Mouse (Mus musculus) heart, postnatal 4 days (tissue): Measurements from ENCODE around the gene Mlst8. TPM values are rescaled to one million over a fixed set of nuclear protein-coding genes. Genes with fewer than 3 reads are reported as not detected.

Experiments
- DNase-seq: peaks from one replicate; pipeline ENCODE4 v3.0.0; 2021
- total RNA-seq, 2 experiments: library from RNA; stranded (reverse); gene quantifications; 2 replicates each; pipeline ENCODE4 v1.2.3; 2021

Gene Mlst8
- total RNA-seq, result 10 to 100 TPM; 14.9 to 16.3 TPM

DNA sequence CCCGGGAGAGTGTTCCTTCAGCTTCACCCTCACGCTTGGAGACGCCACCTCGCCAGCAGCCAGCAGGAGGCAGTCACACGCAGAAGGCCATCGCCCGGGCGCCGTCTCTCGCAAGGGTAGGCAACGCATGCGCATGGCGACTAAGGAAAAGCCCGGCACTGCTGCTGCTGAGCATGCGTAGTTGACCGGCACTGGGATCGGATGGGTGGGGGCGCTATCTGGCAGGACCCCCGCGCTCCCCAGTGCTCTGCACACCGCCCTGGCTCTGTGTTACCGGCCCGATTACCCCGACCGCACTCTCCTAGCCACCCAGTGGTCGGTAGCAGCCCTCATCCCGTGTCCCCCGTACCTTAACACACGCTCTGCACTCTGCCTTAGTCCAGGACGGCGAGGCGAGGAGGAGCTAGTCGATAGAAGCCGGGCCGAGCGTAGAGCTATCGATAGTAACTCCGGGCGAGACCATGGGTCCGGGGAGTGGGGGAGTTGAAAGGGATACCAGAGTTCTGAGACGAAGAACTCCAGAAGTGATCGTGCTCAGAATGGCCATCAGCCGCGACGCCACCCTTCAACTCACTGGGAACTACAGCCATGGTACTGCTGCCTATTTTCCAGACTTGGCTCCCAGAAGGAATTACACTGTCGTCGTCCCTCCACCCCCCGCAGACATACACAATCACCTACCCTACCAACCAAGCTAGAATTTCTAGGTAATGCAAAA is at the start of gene Mlst8:
Gene Mlst8, minus strand, starts transcription at position 416 of the 718 bp plus-strand sequence.
- peak; percentile 99 for DNase-seq

DNA sequence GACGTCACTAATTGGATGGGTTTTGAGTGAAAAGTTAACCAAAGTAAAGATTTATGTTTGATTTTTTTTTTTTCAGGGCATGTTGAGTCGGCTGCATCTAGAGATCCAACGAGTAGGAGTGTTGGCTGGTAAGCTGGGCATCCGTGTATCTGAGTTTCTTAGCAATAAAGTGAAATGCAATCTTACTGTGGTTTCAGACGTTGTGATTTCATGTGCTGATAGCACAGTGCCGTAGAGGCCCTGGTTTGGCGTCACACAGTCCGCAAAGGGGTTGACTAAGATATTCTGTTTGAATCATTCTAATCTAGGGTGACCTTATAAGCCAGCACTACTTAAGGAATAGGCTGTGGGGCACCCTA is 49.7 kb upstream of the Mlst8 start:
- no peak for DNase-seq

DNA sequence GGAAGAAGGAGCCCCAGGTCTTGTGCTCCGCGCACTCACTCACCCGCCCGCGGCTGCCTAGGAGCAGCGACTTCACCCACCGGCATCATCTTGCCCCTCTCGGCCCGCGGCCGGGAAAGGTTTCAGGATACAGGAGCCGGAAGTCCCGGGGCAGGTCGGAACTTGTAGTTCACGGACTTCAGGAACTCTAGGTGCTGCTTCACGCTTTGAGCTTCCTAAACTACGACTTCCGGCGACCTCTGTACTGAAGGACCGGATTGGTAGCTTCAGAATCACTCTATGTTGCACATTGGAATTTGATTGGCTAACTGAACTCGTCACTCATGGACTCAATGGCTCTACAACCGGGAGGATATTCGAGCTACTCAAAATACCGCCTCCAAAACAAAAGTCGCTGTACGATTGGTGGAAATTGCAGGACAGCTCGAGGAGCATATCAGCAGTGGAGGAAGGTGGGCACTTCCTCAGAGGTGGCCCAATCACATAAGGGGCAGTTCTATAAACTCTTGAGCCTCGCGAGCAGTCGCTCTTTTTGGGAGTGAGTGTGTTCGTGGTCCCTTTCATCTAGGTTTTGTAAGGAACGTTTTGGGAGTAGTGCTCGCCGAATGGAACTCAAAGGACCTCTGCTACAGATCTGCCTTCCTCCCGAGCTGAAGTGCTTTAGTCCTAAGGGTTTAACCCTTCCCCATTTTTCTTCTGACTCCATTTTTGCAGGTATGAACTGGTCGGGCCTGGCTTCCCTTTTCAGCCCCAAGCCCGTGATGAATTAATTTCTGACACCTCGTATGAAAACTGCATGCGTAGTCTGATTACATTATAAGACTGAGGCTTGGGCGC is 49.1 kb upstream of the Mlst8 start, which contains the start of gene Traf7:
Gene Traf7, minus strand, starts transcription at position 216 of the 837 bp plus-strand sequence.
- DNase-seq, result peak; percentile 92

DNA sequence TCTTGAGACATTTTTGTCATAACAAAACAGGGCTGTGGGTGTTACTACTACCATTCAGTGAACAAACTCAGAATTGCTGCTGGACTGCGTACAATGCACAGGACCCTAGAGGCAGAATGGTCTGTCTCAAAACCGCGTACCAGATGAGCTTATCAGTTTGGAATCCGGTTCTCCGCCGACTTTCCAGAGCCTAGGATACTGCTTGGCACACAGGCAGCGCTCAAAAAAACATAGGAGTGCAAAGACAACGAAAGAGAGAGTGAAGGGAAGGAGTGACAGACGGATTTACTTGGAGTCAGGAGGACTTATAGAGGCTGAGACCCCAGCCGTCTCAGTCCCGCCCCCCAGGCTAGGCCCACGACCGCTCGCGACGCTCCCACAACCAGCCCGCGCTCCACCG is 48.4 kb upstream of the Mlst8 start:
- no peak for DNase-seq

DNA sequence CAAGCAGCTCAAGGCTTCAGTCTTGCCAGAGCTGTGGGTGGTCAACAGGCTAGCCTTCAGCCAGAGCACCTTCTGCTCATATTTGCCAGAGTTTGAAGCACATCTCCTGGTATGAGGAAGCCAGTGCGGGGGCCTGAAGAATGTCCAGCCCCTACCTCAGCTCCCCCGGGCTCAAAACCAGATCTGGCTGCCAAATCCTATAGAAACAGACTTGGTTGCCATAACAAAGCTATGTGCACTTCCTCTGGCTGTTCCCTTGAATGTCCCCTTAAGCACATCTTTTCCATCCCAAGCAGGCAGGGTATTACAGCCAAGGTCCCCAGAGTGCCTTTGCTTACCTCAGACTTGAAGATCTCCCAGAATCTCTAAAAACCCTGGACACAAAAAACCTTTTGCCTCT is 45.9 kb upstream of the Mlst8 start:
- DNase-seq, result no peak

DNA sequence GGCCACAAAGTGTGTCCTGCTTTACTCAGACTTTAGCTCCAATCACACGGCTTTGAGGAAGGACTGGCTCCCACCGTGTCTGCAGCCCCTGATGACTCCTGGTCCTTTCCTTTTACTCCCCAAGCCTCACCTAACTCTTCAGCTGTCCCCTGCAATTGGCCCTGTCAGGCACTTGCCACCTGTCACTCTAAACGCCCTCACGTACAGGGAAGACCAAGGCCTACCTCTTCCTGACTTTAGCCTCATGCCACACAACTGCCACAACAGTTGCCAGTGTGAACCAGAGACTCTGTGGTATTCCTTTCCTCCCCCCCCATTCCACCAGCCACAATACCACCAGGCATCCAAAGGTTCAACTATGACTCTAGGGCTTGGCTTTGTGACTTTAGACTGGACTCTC is 41.6 kb upstream of the Mlst8 start:
- no peak for DNase-seq

DNA sequence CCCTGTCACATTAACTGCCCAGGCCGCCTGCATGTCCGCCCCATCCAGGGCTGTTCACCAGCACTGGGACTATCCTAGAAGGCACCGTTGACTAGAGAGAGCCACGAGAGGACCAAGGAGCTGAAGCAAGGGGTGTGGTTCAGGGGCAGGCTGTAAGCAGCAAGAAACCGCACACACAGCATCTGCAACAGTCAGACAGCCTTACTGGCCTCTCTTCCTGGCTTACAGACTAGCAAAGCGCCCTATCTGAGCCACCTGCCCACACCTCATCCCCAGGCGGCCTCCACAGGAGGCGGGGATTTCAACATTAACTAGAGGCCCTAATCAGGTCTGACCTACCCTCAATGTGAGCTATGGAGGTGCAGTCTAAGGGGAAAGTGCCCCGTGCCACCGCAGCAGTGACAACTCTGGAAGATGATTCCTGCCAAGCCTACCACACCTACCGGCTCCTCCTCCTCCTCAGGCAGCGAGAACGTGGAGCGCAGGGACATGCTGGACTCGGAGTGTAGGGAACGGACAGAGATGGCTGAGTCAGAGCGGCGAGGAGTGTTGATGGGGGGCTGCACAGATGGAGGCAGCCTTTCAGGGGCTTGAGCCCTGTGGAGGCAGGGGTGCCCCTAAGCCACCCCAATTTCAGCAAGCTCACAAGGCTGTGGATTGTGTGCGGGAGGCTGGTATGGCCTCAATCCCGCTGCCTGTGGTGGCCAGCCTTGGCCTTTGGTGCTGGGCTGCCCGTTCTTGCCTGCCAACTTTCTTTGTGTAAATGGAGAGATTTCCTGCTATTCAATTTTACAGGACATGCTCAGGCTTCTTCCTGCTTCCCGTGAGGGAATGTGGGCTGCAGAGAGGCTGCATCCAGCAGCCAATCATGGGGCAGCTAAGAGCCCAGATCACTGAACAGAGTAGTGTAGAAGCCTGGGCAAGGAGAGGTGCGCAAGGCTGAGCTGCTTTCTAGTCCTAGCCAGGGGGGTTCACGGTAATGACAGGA is 35.7 kb upstream of the Mlst8 start:
- no peak for DNase-seq

DNA sequence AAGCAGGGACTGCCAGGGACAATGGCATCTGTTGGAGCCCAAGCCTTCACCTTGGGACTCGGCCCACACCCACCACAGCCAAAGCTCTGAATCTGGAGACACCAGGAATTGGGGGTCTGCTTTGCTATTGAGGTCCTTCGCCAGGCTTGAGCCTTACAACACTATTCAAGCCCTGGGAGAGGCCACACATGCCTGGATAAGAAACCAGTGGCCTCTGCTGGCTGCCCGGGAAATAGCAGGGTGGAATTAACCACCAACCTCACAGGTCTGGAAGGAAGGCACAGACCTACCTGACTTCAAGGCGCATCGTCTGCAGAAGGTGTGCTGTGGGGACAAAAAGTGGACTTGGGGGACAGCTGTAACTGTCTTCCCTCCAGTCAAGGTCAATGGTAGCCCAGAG is 34.7 kb upstream of the Mlst8 start:
- peak; percentile 73 for DNase-seq

DNA sequence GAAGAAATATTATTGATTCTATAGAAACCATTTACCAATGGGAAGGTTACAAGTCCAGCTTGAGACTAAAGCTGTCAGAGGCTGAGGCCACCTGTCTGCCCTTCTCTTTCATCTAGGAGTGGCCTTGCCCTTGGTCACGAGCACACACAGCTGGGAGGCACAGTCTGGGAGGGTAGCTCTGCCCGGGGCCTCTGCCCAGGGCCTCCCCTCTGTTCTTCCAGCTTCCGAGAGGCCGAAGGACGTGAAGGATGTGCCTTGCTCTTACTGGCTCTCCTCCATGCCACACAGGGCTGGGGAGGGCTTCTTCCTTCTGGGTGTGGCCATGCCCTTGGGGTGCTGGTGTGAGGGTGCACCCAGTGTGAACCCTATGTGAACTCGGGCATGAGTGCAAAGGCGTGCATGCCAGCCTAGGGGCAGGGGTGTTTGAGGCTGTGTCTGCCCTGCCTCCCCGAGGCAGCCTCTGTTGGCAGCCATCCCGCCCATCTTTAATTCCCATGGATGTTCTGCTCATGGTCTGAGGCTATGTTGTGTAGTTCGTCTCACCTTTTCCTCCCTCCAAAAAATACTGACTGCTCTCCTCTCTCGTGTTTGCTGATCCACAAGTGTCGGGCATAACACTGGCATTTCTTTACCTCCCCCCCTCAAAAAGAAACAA is 29.1 kb upstream of the Mlst8 start:
- DNase-seq, result no peak

DNA sequence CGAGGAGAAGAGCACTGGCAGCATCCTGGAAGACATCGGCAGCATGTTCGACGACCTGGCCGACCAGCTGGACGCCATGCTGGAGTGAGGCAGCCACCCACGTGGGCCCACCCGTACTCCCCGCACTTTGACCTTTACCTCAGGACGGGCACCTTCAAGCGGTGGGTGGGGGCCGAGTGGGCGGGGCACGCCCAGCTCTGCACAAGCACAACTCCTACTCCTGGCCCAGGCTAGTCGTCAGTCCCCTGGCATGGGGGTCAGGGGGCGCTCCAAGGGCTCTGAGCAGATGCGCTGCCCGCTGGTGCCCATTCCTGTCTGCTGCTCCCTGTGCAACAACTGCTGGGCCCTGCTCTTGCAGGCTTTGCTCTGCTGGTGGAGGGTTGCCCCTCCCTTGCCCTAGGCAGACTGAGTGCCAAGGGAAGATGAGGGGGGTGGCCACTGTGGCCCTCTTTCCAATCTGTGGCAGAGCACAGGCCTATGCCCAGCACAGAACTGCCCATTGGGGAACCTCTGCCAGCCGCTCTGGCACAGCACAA is 28.3 kb upstream of the Mlst8 start:
- no peak for DNase-seq

DNA sequence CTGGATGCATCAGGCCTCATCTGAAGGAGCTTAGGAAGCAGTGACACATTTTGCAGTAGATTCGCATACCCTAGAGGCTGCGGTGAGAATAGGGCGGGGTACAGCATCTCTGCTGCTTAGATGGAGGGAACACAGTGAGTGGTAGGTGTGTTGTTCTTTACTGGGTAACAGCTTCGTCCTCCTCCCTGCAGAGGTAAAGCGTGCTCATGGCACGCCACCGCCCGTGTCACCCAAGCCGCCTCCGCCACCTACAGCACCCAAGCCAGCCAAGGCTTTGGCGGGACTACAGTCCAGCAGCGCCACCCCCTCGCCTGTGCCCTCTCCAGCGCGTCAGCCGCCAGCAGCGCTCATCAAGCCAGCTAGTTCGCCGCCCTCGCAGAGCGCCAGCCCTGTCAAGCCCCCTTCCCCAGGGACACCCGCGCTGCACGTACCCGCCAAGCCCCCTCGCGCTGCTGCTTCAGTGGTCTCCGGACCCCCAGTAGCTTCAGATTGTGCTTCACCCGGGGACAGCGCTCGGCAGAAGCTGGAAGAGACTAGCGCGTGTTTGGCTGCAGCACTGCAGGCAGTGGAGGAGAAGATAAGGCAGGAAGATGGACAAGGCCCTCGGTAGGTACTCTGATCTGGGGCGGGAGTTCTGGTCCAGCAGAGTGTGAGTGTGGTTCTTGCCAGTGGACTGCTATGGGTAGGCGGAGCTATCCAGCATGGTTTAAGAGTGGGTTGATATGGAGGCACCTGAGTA is 27.6 kb upstream of the Mlst8 start:
- DNase-seq, result peak; percentile 44

DNA sequence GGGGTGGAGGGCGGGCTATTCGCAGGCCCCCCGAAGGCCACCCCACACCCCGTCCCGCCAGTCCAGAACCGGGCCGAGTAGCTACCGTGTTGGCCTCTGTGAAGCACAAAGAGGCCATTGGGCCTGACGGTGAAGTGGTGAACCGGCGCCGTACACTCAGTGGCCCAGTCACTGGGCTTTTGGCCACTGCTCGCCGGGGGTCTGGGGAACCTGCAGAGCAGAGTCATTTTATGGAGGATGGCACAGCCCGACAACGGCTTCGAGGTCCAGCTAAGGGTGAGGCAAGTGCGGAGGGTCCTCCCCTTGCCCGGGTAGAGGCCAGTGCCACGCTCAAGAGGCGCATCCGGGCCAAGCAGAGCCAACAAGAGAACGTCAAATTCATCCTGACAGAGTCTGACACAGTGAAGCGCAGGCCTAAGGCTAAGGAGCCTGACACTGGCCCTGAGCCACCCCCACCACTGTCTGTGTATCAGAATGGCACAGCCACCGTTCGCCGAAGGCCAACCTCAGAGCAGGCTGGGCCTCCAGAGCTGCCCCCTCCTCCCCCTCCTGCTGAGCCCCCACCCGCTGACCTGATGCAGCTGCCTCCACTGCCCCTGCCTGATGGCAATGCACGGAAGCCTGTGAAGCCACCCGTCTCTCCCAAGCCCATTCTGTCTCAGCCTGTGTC is 26.5 kb upstream of the Mlst8 start:
- DNase-seq, result no peak

DNA sequence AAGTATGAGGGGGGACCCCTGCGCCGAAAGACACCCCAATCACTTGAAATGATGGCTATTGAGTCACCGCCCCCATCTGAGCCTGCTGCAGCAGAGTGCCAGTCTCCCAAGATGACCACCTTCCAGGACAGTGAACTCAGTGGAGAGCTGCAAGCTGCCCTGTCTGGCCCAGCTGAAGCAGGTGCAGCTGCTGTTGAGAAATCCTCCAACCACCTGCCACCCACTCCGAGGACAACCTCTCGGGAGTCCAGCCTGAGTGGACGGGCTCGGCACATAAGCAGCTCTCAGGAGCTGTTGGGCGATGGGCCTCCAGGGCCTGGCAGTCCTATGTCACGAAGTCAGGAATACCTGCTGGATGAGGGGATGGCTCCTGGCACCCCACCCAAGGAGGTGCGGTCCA is 25.2 kb upstream of the Mlst8 start:
- no peak for DNase-seq

DNA sequence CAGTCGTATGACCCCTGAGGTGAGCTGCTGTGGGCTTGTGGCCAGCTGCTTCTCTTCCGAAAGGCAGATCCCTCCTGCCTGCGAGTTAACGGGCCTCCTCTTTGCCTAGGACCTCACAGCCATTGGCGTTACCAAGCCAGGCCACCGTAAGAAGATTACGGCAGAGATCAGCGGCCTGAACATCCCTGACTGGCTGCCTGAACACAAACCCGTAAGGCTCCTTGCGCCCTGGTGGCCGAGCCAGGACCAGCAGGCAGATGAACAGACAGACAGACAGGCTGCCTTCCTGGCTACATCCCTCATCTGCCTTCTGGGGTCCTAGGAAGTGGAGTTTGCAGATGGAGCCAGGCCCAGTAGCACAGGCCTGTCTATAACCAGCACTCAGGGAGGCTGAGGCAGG is 23.3 kb upstream of the Mlst8 start:
- DNase-seq, result no peak

DNA sequence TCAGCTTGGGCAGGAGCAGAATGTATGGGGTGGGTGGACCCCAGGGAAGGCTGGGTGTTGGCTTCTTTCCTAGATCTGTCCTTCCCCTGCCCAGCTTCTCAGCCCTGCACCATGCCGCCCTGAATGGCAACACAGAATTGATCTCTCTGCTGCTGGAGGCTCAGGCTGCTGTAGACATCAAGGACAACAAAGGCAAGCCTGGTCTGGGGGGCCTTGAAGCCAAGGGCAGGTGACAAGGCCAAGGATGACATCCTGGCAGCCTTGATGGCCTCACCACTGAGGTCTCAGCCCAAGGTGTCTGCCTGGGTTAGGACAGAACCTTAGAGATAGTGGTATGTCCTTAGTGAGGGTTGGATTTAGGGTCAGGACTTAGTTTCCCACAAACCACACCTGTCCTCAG is 17.1 kb upstream of the Mlst8 start:
- DNase-seq, result no peak

DNA sequence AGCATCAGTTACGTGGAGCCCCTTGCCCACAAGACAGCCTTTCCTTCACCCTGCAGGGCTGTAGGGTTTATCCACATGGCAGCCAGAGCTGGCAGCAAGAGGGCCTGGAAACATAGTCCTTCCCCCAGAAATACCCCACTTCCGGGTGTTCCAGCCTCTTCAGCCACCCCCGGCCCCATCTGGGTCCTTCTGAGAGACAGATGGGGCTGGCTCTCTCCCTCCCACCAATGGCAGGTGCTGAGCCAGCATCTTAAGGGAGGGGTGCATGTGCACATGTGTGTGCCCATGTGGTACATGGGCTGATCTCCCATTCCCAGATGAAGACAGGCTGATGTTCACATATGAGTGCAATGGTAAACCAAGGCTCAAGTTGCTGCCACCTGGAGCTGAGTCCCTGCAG is 16.6 kb upstream of the Mlst8 start:
- DNase-seq, result no peak

DNA sequence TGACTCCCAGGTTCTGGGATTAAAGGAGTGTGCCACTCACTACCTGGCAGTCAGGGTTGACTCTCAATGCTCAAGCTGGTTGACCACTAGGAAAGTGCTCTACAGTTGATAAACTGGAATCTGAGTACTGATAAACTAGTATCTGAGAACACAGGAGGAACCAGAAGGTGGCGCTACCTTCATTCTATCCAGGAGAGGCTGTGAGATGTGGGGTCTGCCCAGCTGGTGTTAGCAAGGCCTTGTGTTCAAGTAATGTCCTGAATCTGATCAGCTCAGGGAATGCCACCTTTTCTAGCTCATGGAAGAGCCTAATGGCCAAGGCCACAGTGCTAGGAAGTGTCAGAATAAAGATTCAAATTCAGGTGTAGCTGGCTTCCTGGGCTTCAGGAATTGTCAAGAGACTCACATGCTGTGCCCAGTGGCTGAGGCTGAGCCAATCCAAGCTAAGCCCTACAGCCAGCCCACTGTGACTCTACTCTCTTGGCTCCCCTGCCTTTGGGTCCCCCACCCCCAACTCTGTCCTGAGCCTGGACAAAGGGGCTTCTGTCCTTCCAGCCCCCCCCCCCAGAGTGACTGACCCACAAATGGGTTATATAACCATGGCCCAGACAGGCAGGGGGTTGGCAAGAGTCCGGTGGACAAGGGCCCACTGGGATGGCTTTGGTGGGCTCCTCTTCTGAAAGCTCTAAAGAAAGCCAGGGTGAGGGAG is 15.9 kb upstream of the Mlst8 start:
- peak; percentile 74 for DNase-seq

DNA sequence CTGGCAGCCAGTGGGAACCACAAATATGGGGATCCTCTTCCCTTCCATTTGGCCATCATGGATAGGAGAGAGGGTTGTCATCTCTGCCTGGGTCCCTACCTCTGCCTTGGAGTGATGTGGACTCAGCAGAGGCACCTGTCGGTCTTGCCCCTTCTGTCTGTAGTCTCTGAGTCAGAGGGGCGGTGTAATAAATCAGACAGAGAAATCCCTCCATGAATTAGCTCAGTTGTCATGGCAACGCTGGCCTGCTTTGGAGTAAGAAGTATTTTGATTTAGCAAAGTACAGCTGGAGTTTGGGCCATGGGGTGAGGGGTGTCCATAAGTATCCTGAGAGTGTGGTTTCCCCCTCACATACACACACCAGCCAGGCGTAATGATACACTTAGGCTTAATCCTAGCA is 11.5 kb upstream of the Mlst8 start:
- no peak for DNase-seq

DNA sequence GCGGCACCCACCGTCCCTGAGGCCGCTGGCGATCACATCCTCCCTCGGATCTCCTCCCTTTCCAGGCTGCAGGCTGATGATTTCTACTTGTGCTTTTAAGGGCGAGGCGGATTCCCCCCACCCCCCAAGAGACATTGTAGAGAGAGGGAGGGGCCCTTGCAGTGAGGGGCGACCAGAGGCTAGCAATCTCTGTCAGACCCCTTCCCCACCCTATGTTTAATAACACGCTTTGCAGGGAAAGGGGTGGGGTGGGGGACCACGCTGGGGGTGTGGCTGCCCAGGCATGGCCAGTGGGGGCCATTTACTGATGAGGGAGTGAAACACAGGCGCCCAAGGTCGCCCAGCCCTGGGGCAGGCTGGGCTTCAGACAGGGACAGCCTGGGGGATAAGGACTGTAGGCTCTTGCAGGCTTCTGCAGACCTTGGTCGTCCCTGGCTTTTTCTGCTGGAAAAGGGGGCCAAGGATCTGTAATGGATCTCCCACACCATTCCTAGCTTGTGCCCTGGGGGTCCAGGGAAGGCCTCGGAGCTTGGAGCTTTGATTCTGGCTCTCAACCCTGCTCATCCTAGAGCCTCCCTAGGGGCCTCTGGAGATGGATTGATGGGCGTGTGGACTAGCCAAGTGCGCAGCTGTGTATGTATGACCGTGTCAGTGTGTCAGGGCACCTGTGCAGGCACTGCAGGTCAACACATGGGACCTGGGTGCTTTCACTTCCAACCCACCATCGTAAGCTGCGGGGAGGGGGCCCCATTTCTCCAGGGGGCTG is 10.6 kb upstream of the Mlst8 start:
- no peak for DNase-seq
